In genomic region chr5:114041327-114041930, GRCm38 (mm10) we compare ENCODE assay signal across 9 mouse cellular contexts. TPM values are rescaled to one million over a fixed set of nuclear protein-coding genes. Genes with fewer than 3 reads are reported as not detected.
DNase-seq lines count a peak whose midpoint lies in the region; ATAC-seq and TF ChIP-seq lines count a peak whose summit lies in the region.
"Had no signal": no experiment of that assay in that cellular context is flagged by ENCODE, and none has a peak within 500 bp of the region (broad histone marks: within the 10 kb centered on the region; RNA-seq: fewer than 3 reads in every experiment).

No protein-coding gene starts in this region.

- H3K4me3 ChIP-seq in layer of hippocampus, adult 2 months, result no peak overlapping the region
- no peak overlapping the region for H3K4me3 ChIP-seq in limb, embryonic 11.5 days (ENCODE audit: low read depth, low read length)

- no peak overlapping the region for H3K27ac ChIP-seq in layer of hippocampus, adult 2 months
- H3K27ac ChIP-seq in limb, embryonic 11.5 days (replicated peaks; ENCODE audit: low read depth, low read length), result no peak overlapping the region

- no peak overlapping the region for H3K9ac ChIP-seq in limb, embryonic 11.5 days (ENCODE audit: low read length)

- H3K27me3 ChIP-seq in limb, embryonic 11.5 days (ENCODE audit: control insufficient read depth, insufficient read depth, low read length), result no peaks in the 10 kb centered on the region

- no peaks in the 10 kb centered on the region for H3K9me3 ChIP-seq in limb, embryonic 11.5 days (ENCODE audit: control insufficient read depth, low read length)

- 0 out of 2 replicates have a peak, but pooled peaks have one; percentile 14 for TF ChIP-seq CTCF in layer of hippocampus, adult 2 months (conservative IDR thresholded peaks at IDR 0.05)

- H3K4me1 ChIP-seq in limb, embryonic 11.5 days (ENCODE audit: control insufficient read depth, insufficient read depth, low read length), result 0 out of 2 replicates have a peak, but pooled peaks cover 2% of the 10 kb centered on the region

- no peak for DNase-seq in layer of hippocampus, adult 2 months (ENCODE audit: low spot score in 2 of 2)
- DNase-seq in layer of hippocampus, postnatal 14 days (ENCODE audit: low spot score in 2 of 2), result no peak
- peak; percentile 47 for DNase-seq in limb, embryonic 11.5 days (ENCODE audit: low spot score)
- DNase-seq in mesoderm, embryonic 11.5 days (ENCODE audit: low read depth, low spot score), result peak; percentile 48
- DNase-seq in left cerebral cortex, adult 18-20 months (ENCODE audit: low spot score in 2 of 2), result no peak
- no peak for DNase-seq in right cerebral cortex, adult 2 months (ENCODE audit: low spot score in 2 of 2)

- ATAC-seq in activated CD4-positive, CD25-positive, alpha-beta regulatory T cell, adult 4 months, result peak; percentile 40
- peak; percentile 97 for ATAC-seq in granulocyte monocyte progenitor cell, adult 5-6 weeks (replicated peaks; ENCODE audit: poor library complexity, severe bottlenecking)
- no peak for ATAC-seq in limb, embryonic 11.5 days (ENCODE audit: insufficient number of reproducible peaks, low FRiP score, low TSS enrichment, low read depth)

- no peak overlapping the region for H3K4me2 ChIP-seq in limb, embryonic 11.5 days (ENCODE audit: low read depth, severe bottlenecking)

- H3K36me3 ChIP-seq in limb, embryonic 11.5 days (ENCODE audit: control insufficient read depth, insufficient read depth, low read length), result no peaks in the 10 kb centered on the region

- WGBS in limb, embryonic 11.5 days, result 21% methylated on average over 15 of the region's 15 CpGs

RNA-seq across cellular contexts. Expression of gene Usp30, which starts 23.8 kb away (rescaled TPM):
- total RNA-seq in layer of hippocampus, adult 2 months (2021), result 10 to 100 TPM; 37.8 to 39.0 TPM
- 10 to 100 TPM; 31.3 to 34.7 TPM for total RNA-seq in layer of hippocampus, postnatal 14 days (2021)
- polyA plus RNA-seq in activated CD4-positive, CD25-positive, alpha-beta regulatory T cell, adult 4 months (2017; shearing (Covaris generic)), result 1 to 10 TPM; 2.4 to 3.5 TPM
- 5.5 and 6.5 TPM in 2 replicates for total RNA-seq in granulocyte monocyte progenitor cell, adult 5-6 weeks (2014; fragmentation: Nextera tagmentation)
- total RNA-seq in granulocyte monocyte progenitor cell, adult 5-6 weeks (2017), result 3.0 and 5.6 TPM in 2 replicates
- polyA plus RNA-seq in limb, embryonic 11.5 days (2014; fragmentation: Nextera tagmentation; extraction: Ambion mirVana), result 11.7 and 13.3 TPM in 2 replicates
- 10 to 100 TPM; 34.9 to 36.9 TPM for total RNA-seq in left cerebral cortex, adult 18-20 months (2021)

RNA-seq across cellular contexts. Expression of gene Dao, which starts 37.9 kb away (rescaled TPM):
- not detected for total RNA-seq in layer of hippocampus, adult 2 months (2021)
- total RNA-seq in layer of hippocampus, postnatal 14 days (2021), result not detected
- polyA plus RNA-seq in activated CD4-positive, CD25-positive, alpha-beta regulatory T cell, adult 4 months (2017; shearing (Covaris generic)), result under 1 TPM in 1 of 2 experiments, not detected in 1; 0.48 TPM
- not detected in 2 replicates for total RNA-seq in granulocyte monocyte progenitor cell, adult 5-6 weeks (2014; fragmentation: Nextera tagmentation)
- not detected in 2 replicates for total RNA-seq in granulocyte monocyte progenitor cell, adult 5-6 weeks (2017)
- not detected in 2 replicates for polyA plus RNA-seq in limb, embryonic 11.5 days (2014; fragmentation: Nextera tagmentation; extraction: Ambion mirVana)
- total RNA-seq in left cerebral cortex, adult 18-20 months (2021), result not detected

RNA-seq across cellular contexts. Expression of gene Ssh1, which starts 47.7 kb away (rescaled TPM):
- total RNA-seq in layer of hippocampus, adult 2 months (2021), result 10 to 100 TPM; 25.8 to 28.1 TPM
- 10 to 100 TPM; 23.8 to 25.2 TPM for total RNA-seq in layer of hippocampus, postnatal 14 days (2021)
- 10 to 100 TPM; 15.8 to 17.9 TPM for polyA plus RNA-seq in activated CD4-positive, CD25-positive, alpha-beta regulatory T cell, adult 4 months (2017; shearing (Covaris generic))
- 5.9 and 15.0 TPM in 2 replicates for total RNA-seq in granulocyte monocyte progenitor cell, adult 5-6 weeks (2014; fragmentation: Nextera tagmentation)
- 1.9 and 2.4 TPM in 2 replicates for total RNA-seq in granulocyte monocyte progenitor cell, adult 5-6 weeks (2017)
- 27.3 and 28.1 TPM in 2 replicates for polyA plus RNA-seq in limb, embryonic 11.5 days (2014; fragmentation: Nextera tagmentation; extraction: Ambion mirVana)
- total RNA-seq in left cerebral cortex, adult 18-20 months (2021), result 10 to 100 TPM; 24.3 to 27.1 TPM

RNA-seq across cellular contexts. Expression of gene Svop, which starts 49.9 kb away (rescaled TPM):
- total RNA-seq in layer of hippocampus, adult 2 months (2021), result 100 to 1,000 TPM; 170 to 182 TPM
- total RNA-seq in layer of hippocampus, postnatal 14 days (2021), result 100 to 1,000 TPM; 169 to 176 TPM
- polyA plus RNA-seq in activated CD4-positive, CD25-positive, alpha-beta regulatory T cell, adult 4 months (2017; shearing (Covaris generic)), result not detected
- not detected in 2 replicates for total RNA-seq in granulocyte monocyte progenitor cell, adult 5-6 weeks (2014; fragmentation: Nextera tagmentation)
- total RNA-seq in granulocyte monocyte progenitor cell, adult 5-6 weeks (2017), result not detected in 2 replicates
- 0.24 TPM in 1 of 2 replicates, not detected in the other for polyA plus RNA-seq in limb, embryonic 11.5 days (2014; fragmentation: Nextera tagmentation; extraction: Ambion mirVana)
- total RNA-seq in left cerebral cortex, adult 18-20 months (2021), result 100 to 1,000 TPM; 187 to 192 TPM
- polyA plus RNA-seq: spleen, adult 2 months had no signal

Comparison
In these comparisons a context has a peak if more than half of its experiments do, and no peak if none do; other contexts are left out.
1. DNase-seq: peak in limb, embryonic 11.5 days (single experiment) and mesoderm, embryonic 11.5 days (single experiment); none in layer of hippocampus, adult 2 months (0 of 2), layer of hippocampus, postnatal 14 days (0 of 2), left cerebral cortex, adult 18-20 months (0 of 2) and right cerebral cortex, adult 2 months (0 of 2).
2. RNA of gene Usp30, which starts 23.8 kb away (total RNA-seq): 37.8 to 39.0 TPM in layer of hippocampus, adult 2 months, 34.9 to 36.9 TPM in left cerebral cortex, adult 18-20 months and 31.3 to 34.7 TPM in layer of hippocampus, postnatal 14 days; 3.0 to 6.5 TPM in granulocyte monocyte progenitor cell, adult 5-6 weeks; every median in the first group is over 4 times any median in the second.